ENCODE assay signal across 17 mouse cellular contexts in the genomic region with DNA sequence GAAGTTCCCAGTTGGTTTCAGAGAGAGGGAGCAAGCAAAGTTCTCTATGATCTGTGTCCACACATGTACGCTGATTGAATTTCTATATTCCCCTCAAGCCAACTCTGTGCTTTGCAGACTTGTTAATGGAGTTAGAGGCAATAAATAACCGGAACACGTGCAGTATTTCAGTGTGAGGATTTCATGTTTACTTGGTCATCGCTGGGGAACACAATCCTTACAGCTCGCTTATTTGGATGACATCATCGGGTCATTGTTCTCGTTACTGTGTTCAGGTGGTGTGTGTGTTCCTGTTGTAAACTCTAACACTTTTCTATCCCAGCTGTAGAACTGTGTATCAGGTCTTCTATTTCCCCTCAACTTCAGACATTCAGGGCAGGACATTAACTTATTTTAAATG.
"Had no signal": no experiment of that assay in that cellular context is flagged by ENCODE, and none has a peak within 500 bp of the region (broad histone marks: within the 10 kb centered on the region; RNA-seq: fewer than 3 reads in every experiment).

No protein-coding gene starts in this region.

- ATAC-seq: liver, postnatal 0 days; lung, postnatal 0 days; midbrain, embryonic 13.5 days; midbrain, embryonic 15.5 days had no signal

- H3K36me3 ChIP-seq: lung, embryonic 15.5 days; midbrain, embryonic 13.5 days; midbrain, embryonic 15.5 days; neural tube, embryonic 12.5 days; stomach, embryonic 15.5 days had no signal

- H3K9ac ChIP-seq: liver, postnatal 0 days; lung, embryonic 15.5 days; midbrain, embryonic 13.5 days; midbrain, embryonic 15.5 days; neural tube, embryonic 12.5 days; stomach, embryonic 15.5 days had no signal

- H3K4me1 ChIP-seq: lung, embryonic 15.5 days; midbrain, embryonic 13.5 days; midbrain, embryonic 15.5 days; neural tube, embryonic 12.5 days; stomach, embryonic 15.5 days had no signal

- H3K4me2 ChIP-seq: lung, embryonic 15.5 days; midbrain, embryonic 11.5 days; midbrain, embryonic 13.5 days; midbrain, embryonic 15.5 days; neural tube, embryonic 12.5 days; stomach, embryonic 15.5 days had no signal

- H3K9me3 ChIP-seq: lung, embryonic 15.5 days; megakaryocyte, embryonic 14.5 days; midbrain, embryonic 13.5 days; midbrain, embryonic 15.5 days; neural tube, embryonic 12.5 days; stomach, embryonic 15.5 days had no signal

- H3K27me3 ChIP-seq: lung, embryonic 15.5 days; midbrain, embryonic 13.5 days; midbrain, embryonic 15.5 days; neural tube, embryonic 12.5 days; stomach, embryonic 15.5 days had no signal

- DNase-seq: liver, postnatal 0 days; lung, postnatal 14 days; lung, postnatal 36 days; right cerebral cortex, postnatal 14 days; thymus, adult 2 months; thymus, postnatal 25 days; thymus, postnatal 4 days had no signal

- H3K4me3 ChIP-seq: lung, embryonic 15.5 days; megakaryocyte, embryonic 14.5 days; midbrain, embryonic 13.5 days; midbrain, embryonic 15.5 days; neural tube, embryonic 12.5 days; stomach, embryonic 15.5 days had no signal

- H3K27ac ChIP-seq: lung, embryonic 15.5 days; macrophage; midbrain, embryonic 13.5 days; midbrain, embryonic 15.5 days; neural tube, embryonic 12.5 days; stomach, embryonic 15.5 days; stomach, postnatal 0 days had no signal
